Mouse (Mus musculus): Measurements from ENCODE around the gene Hist1h2bg. TPM values are rescaled to one million over a fixed set of nuclear protein-coding genes. Genes with fewer than 3 reads are reported as not detected.
"Not testable (repeated sequence)": the region's sequence is repeated elsewhere in the genome, so short reads cannot be mapped to it uniquely, and the experiment has no call there.

The Hist1h2bg gene
- polyA plus RNA-seq, 1 experiment from 2014 or later, result 10.0 TPM

DNA sequence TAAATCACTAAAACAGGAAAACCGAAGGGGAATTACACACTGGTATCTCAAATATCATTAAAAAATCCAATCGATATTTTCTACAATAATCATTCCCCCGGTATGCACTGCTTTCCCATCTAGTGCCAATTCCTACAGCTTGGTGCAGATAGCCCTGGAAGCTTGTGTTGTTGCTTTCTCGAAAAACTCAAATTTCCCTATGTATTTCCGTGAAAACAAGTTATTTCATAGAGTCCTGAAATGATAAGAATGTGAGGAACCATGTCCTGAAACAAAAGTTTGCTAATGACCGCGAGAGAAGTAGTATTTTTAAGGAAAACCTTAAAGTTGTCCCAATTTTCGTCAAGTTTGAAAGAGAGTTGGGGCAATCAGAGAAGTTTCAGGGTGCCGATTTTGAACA, 16.8 kb upstream of the Hist1h2bg start:
- no peaks in the 10 kb centered on the region for H3K36me3 ChIP-seq (replicated peaks)
- peak overlapping the region; percentile 71 for H3K4me2 ChIP-seq
- H3K9ac ChIP-seq, result peak overlapping the region; percentile 72
- H3K9me3 ChIP-seq (replicated peaks), result no peaks in the 10 kb centered on the region
- H3K27me3 ChIP-seq, result no peaks in the 10 kb centered on the region
- 12% methylated on average over 9 of the region's 9 CpGs for WGBS (ENCODE audit: insufficient replicate concordance)
- peaks cover 49% of the 10 kb centered on the region for H3K4me1 ChIP-seq (replicated peaks)
- H3K27ac ChIP-seq (replicated peaks), result peak overlapping the region; percentile 97
- peak overlapping the region; percentile 61 for H3K4me3 ChIP-seq (replicated peaks)
- no peak for ATAC-seq (ENCODE audit: insufficient read depth)

- no peaks in the 10 kb centered on the region for H3K36me3 ChIP-seq (replicated peaks)
- no peaks in the 10 kb centered on the region for H3K9me3 ChIP-seq (replicated peaks)
- H3K27ac ChIP-seq (replicated peaks), result peak overlapping the region; percentile 97
- H3K27me3 ChIP-seq, result no peaks in the 10 kb centered on the region
- peak; percentile 72 for ATAC-seq (ENCODE audit: insufficient read depth)
- WGBS (ENCODE audit: insufficient replicate concordance), result under 1% methylated on average over 54 of the region's 54 CpGs
- peak overlapping the region; percentile 61 for H3K4me3 ChIP-seq (replicated peaks)
- H3K9ac ChIP-seq, result peak overlapping the region; percentile 72
- peak overlapping the region; percentile 71 for H3K4me2 ChIP-seq
- peaks cover 44% of the 10 kb centered on the region for H3K4me1 ChIP-seq (replicated peaks)
Measured at GRCm38 (mm10) chr13:23554925-23555838, 16.0 kb upstream of the Hist1h2bg start.

DNA sequence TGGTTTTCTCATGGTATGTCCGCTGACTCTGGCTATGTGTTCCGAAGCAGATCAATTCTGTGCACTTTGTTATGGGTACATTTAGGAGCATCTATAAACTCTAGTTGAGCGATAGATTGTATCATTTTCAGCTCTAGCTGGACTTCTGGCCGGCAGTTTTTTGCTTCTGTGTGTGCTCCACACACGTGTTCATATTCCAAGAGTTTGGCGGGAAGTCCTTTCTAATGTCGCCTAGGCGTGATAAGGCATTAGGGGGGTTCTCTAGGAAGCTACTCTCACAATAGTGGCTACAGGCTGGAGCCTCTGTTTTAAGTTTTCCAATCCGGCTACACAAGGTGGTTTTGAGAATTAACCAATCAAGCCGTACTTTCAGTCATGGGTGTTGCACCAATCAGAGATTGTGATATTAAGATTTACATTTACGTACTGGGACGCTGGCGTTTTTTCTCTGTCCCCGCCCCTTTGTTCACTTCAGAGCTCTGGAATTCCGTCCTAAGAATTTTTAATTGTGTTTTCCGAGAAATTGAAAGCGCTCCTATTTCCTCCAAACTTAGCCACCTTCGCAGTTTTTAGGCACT, 15.3 kb upstream of the Hist1h2bg start:
- peak overlapping the region; percentile 71 for H3K4me2 ChIP-seq
- no peaks in the 10 kb centered on the region for H3K36me3 ChIP-seq (replicated peaks)
- ATAC-seq (ENCODE audit: insufficient read depth), result peak; percentile 41
- under 1% methylated on average over 18 of the region's 18 CpGs for WGBS (ENCODE audit: insufficient replicate concordance)
- H3K4me3 ChIP-seq (replicated peaks), result peak overlapping the region; percentile 61
- peaks cover 46% of the 10 kb centered on the region for H3K4me1 ChIP-seq (replicated peaks)
- peak overlapping the region; percentile 72 for H3K9ac ChIP-seq
- H3K9me3 ChIP-seq (replicated peaks), result no peaks in the 10 kb centered on the region
- peak overlapping the region; percentile 97 for H3K27ac ChIP-seq (replicated peaks)
- no peaks in the 10 kb centered on the region for H3K27me3 ChIP-seq

DNA sequence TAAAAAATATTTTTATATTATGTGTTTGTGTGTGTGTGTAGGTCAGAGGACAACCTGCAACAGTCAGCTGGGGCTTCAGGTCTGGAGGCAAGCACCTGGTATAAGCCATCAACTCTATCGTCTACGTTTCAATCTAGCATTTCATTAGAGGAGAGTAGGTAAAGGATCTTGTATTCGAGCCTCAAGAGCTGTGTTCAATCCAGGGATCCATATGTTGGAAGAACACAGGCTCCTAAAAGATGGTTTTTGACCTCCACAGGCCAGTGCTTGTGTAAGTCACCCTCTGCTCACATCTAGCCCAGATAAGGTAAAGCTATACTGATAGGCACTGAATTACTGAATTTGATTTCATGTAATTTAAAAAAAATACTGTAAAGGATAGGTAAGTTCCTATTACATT, 14.3 kb upstream of the Hist1h2bg start:
- Histone ChIP-seq H3K9me3 (replicated peaks) (no peaks in the 10 kb centered on the region), H3K27me3 (no peaks in the 10 kb centered on the region), H3K4me2 (peak overlapping the region; percentile 71), H3K4me1 (replicated peaks) (peaks cover 41% of the 10 kb centered on the region), H3K4me3 (replicated peaks) (peak overlapping the region; percentile 61), H3K9ac (peak overlapping the region; percentile 53; the same call in 1 of the 2 replicates), H3K27ac (replicated peaks) (peak overlapping the region; percentile 97), H3K36me3 (replicated peaks) (no peaks in the 10 kb centered on the region)
- ATAC-seq (ENCODE audit: insufficient read depth), result no peak
- 57% methylated on average over 3 of the region's 3 CpGs for WGBS (ENCODE audit: insufficient replicate concordance)

- peak overlapping the region; percentile 56 for H3K9ac ChIP-seq
- peak overlapping the region; percentile 43 for H3K4me3 ChIP-seq (replicated peaks)
- H3K36me3 ChIP-seq (replicated peaks); ATAC-seq (ENCODE audit: insufficient read depth); H3K27me3 ChIP-seq; H3K9me3 ChIP-seq (replicated peaks): not testable (repeated sequence)
- peak overlapping the region; percentile 80 for H3K27ac ChIP-seq (replicated peaks)
- peaks cover 45% of the 10 kb centered on the region for H3K4me1 ChIP-seq (replicated peaks)
- 23% methylated on average over 2 of the region's 2 CpGs for WGBS (ENCODE audit: insufficient replicate concordance)
- H3K4me2 ChIP-seq, result peak overlapping the region; percentile 61
Measured at GRCm38 (mm10) chr13:23560699-23561098, 10.5 kb upstream of the Hist1h2bg start.

DNA sequence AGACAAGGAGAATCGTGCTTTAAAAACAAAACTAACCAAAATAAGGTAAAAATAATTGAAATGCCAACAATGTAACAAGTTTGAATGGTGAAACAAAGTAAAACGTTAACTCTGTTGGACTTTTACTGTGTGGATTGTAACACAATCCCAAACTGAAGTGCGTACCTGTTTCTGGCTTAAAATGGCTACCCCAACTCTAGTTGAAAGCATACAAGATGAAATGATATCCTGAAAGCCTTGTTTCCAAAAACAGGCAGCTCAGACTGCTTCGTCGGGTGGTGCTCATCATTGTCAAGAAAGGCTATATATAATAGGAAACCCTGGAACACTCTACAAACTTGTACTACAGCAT, 9.7 kb upstream of the Hist1h2bg start:
- not testable (repeated sequence) for H3K36me3 ChIP-seq (replicated peaks); ATAC-seq (ENCODE audit: insufficient read depth); H3K27me3 ChIP-seq; H3K9me3 ChIP-seq (replicated peaks)
- Histone ChIP-seq H3K4me1 (replicated peaks) (peaks cover 44% of the 10 kb centered on the region), H3K9ac (peak overlapping the region; percentile 58; the same call in 1 of the 2 replicates), H3K4me3 (replicated peaks) (peak overlapping the region; percentile 54), H3K4me2 (peak overlapping the region; percentile 82), H3K27ac (replicated peaks) (peak overlapping the region; percentile 98)
- 0% methylated on average over 2 of the region's 5 CpGs for WGBS (ENCODE audit: insufficient replicate concordance)

GRCm38 (mm10) chr13:23561883-23562659, 9.1 kb upstream of the Hist1h2bg start, which contains the start of gene Hist1h3e:
Hist1h3e (minus strand) TSS chr13:23562369.
- peak; percentile 93 for ATAC-seq (ENCODE audit: insufficient read depth)
- under 1% methylated on average over 52 of the region's 67 CpGs for WGBS (ENCODE audit: insufficient replicate concordance)
- not testable (repeated sequence) for H3K27me3 ChIP-seq; H3K9me3 ChIP-seq (replicated peaks); H3K36me3 ChIP-seq (replicated peaks)
- Histone ChIP-seq H3K4me1 (replicated peaks) (peaks cover 40% of the 10 kb centered on the region), H3K4me3 (replicated peaks) (peak within 1 kb of the TSS; percentile 54), H3K4me2 (peak within 1 kb of the TSS; percentile 82), H3K27ac (replicated peaks) (peak within 1 kb of the TSS; percentile 98), H3K9ac (peak within 1 kb of the TSS; percentile 61)

- Histone ChIP-seq H3K27ac (replicated peaks) (peak overlapping the region; percentile 98), H3K4me1 (replicated peaks) (peaks cover 43% of the 10 kb centered on the region), H3K36me3 (replicated peaks) (no peaks in the 10 kb centered on the region), H3K9me3 (replicated peaks) (no peaks in the 10 kb centered on the region), H3K4me3 (replicated peaks) (peak overlapping the region; percentile 54), H3K9ac (peak overlapping the region; percentile 61), H3K27me3 (no peaks in the 10 kb centered on the region), H3K4me2 (peak overlapping the region; percentile 82)
- ATAC-seq (ENCODE audit: insufficient read depth), result no peak; the same call in 1 of the 2 replicates
- WGBS (ENCODE audit: insufficient replicate concordance), result 1% methylated on average over 18 of the region's 18 CpGs
Measured at GRCm38 (mm10) chr13:23562699-23563462, 8.3 kb upstream of the Hist1h2bg start.

- no peaks in the 10 kb centered on the region for H3K9me3 ChIP-seq (replicated peaks)
- no peak overlapping the region for H3K4me2 ChIP-seq
- H3K4me3 ChIP-seq (replicated peaks), result no peak overlapping the region
- no peaks in the 10 kb centered on the region for H3K36me3 ChIP-seq (replicated peaks)
- WGBS (ENCODE audit: insufficient replicate concordance), result 90% methylated on average over 2 of the region's 2 CpGs
- H3K4me1 ChIP-seq (replicated peaks), result peaks cover 44% of the 10 kb centered on the region
- H3K27ac ChIP-seq (replicated peaks), result peak overlapping the region; percentile 98
- no peak for ATAC-seq (ENCODE audit: insufficient read depth)
- H3K27me3 ChIP-seq, result no peaks in the 10 kb centered on the region
- no peak overlapping the region for H3K9ac ChIP-seq
Measured at GRCm38 (mm10) chr13:23564482-23564881, 6.7 kb upstream of the Hist1h2bg start.

DNA sequence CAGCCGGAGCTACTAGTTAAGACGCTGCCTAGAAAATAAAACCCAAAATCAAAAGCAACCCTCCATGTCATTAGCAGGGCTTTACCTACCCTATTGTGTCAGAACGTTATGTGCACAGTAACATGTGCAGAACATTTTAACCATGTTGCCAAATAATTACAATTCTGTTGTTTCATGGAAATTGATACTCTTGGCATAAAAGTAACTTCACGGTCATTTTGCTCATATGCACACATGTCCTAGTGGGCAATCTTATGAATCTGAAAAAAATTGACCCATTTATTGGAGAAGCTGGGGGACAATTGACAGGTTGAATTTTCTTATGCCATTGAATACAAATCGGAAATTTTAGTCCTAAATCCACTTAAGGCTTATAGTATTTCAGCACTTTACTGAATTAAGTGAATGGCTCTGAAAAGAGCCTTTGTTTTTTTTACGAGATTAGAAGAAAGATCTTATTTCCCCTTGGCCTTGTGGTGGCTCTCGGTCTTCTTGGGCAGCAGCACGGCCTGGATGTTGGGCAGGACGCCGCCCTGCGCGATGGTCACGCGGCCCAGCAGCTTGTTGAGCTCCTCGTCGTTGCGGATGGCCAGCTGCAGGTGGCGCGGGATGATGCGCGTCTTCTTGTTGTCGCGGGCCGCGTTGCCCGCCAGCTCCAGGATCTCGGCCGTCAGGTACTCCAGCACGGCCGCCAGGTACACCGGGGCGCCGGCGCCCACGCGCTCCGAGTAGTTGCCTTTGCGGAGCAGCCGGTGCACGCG, 755 bp upstream of the Hist1h2bg start:
- H3K4me3 ChIP-seq (replicated peaks), result peak overlapping the region; percentile 49
- peak overlapping the region; percentile 98 for H3K27ac ChIP-seq (replicated peaks)
- H3K9ac ChIP-seq, result peak overlapping the region; percentile 66
- WGBS (ENCODE audit: insufficient replicate concordance), result under 1% methylated on average over 28 of the region's 41 CpGs
- H3K27me3 ChIP-seq; H3K9me3 ChIP-seq (replicated peaks); ATAC-seq (ENCODE audit: insufficient read depth); H3K36me3 ChIP-seq (replicated peaks): not testable (repeated sequence)
- peak overlapping the region; percentile 81 for H3K4me2 ChIP-seq
- peaks cover 25% of the 10 kb centered on the region for H3K4me1 ChIP-seq (replicated peaks)

Measured in liver, embryonic 15.5 days (tissue).